Mouse (Mus musculus) cerebellum, adult 9-10 months (tissue): ENCODE data around the gene Arfgef3.
A peak's percentile ranks its signal among the peaks of the same experiment; 100 is the strongest.
"Not testable (repeated sequence)": the region's sequence is repeated elsewhere in the genome, so short reads cannot be mapped to it uniquely, and the experiment has no call there.

Experiments used
- DNase-seq: peaks from one replicate; pipeline ENCODE4 v3.0.0; 2022

Gene Arfgef3

GRCm38 (mm10) chr10:18680661-18681384 is 62.9 kb downstream of the Arfgef3 start:
- no peak for DNase-seq

DNA sequence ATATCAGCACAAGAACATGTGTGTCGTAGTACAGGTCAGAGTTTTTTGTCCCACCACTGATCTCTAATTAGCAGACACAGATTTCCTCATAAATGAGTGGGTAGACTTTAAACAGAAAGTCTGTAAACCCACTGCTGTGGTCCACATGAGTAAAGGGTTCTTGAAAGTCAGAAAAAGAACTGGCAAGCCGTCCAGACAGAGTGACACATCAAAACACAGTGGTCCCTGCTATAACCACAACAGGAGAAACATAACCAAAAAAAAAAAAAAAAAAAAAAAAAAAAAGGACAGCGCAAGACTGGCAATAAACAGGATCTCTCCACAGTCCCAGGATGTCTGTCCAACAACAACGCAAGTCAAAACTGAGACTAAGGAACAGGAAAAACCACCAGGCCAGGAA is 64.9 kb downstream of the Arfgef3 start:
- DNase-seq = no peak

GRCm38 (mm10) chr10:18664794-18665193 is 79.0 kb downstream of the Arfgef3 start:
- DNase-seq = no peak

GRCm38 (mm10) chr10:18664016-18664415 is 79.7 kb downstream of the Arfgef3 start:
- no peak for DNase-seq

DNA sequence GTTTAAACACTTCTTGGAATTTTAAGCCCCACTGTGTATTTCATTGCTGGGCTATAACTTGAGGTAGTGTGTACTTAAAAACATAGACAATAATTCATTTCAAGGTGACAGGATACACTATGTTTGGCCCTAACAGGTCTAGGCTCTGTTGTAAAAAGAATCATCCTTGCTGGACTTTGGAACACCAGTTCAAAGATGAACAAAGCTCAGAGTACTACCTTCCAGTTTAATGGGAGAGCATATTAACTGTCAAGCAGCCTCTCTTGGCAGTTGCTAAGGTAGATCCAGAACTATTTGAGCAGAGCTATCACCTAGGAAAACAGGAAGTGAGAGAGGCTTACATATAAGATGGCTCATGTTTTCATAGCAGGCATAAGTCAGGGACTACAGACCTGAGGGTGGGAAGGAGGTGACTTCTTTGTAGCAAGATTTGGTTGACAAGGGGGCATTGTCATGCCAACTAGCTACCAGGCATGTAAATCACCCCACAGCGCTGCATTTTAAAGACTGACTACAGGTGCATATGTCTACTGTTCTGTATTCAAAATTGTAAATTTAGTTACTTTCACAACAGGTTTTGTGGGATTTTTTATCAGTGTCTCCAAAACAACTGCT is 82.0 kb downstream of the Arfgef3 start:
- DNase-seq = no peak

GRCm38 (mm10) chr10:18660998-18661397 is 82.8 kb downstream of the Arfgef3 start:
- DNase-seq = no peak

DNA sequence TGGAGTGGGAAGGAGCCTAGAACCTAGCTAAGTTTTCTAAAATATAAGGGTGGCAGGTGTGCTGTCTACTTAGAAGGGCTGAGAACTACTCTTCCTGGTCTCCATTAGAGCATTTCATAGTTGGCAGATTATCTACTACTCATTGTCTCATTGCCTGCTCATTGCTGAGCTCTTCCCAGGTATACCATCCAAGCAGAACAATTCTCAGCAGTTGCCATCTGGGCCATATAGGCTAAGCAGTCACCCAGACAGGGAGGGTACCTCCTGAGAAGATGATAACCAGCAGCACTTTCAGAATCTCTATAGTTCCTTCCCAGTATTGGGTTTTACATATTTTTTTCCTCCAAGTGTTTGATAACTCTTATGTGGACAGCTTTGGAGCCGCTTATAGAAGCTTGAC is 86.2 kb downstream of the Arfgef3 start:
- DNase-seq = no peak

GRCm38 (mm10) chr10:18647069-18647468 is 96.7 kb downstream of the Arfgef3 start:
- DNase-seq = no peak

DNA sequence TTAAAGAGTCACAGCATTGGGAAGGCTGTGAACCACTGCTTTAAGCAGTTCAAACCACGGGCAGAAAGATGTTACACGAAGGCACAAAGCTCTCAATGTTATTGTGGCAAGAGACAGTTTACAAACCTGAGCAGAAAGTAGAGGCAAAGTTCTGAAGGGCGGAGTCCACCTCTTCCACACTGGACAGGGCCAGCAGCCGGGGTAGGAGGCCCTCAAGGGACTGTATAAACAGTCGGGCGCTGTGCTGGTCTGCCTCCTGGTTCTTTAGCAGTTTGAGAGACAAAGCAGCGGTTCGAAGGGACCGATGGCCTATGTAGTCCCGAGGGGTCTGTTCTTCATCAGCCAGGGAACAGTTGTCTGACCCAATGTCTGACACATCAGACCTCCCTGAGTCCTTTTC is 97.7 kb downstream of the Arfgef3 start:
- no peak for DNase-seq

- DNase-seq = no peak
Observed at GRCm38 (mm10) chr10:18644346-18644745, 99.4 kb downstream of the Arfgef3 start.

DNA sequence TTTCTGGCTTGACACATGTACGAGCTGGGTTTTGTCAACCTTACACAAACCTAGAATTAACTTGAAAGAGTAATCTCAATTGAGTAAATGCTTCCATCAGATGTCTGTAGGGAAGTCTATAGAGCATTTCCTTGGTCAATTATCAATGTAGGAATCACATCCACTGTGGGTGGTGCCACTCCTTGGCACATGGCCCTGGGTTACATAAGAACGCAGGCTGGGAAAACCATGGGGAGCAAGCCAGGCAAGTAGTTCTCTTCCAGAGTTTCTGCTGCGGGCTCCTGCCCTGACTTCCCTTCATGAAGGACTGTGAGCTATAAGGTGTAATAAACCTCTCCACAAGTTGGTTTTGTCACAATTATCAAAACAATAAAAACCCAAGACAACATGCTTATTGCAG is 100.2 kb downstream of the Arfgef3 start:
- peak; percentile 50 for DNase-seq

DNA sequence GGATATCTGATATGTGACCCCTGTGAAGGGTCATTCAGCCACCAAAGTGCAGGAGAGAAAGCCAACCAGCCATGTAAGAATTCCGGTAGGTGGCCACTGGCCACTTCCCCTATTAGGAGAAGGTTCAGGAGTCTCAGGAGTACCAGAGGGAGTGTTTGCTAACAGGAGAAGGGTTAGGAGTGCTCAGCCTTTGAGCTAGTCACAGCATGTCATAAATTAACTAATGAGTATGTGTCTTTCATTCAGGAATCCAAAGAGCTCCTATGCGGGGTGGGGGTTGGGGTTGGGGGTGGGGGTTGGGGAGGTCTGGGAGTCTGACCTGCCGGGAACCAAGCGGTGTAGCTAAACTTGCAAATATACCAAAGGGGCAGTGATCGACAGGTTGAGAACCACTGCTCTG is 100.9 kb downstream of the Arfgef3 start:
- no peak for DNase-seq

DNA sequence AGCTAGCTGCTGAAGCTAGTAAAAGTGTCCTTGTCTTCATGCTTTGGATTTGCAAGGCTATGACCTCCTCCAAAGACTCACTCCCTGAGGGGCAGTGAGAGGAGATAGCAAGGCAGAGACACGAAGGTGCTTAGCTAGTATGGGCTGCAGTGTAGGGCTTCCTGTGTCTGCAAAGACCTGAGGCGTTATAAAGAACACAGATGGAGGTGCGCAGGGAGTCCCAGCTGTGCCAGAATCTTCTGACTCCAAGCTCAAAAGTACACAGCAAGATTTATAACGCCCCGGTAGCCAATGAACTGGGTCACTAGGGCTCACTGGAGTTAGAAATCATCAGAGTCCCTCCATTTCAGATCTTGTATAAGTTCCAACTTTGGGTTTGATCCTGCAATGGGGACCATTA is 103.2 kb downstream of the Arfgef3 start:
- DNase-seq = no peak

GRCm38 (mm10) chr10:18635450-18635849 is 108.3 kb downstream of the Arfgef3 start:
- DNase-seq = no peak

GRCm38 (mm10) chr10:18634405-18634985 is 109.3 kb downstream of the Arfgef3 start:
- peak; percentile 46 for DNase-seq

- no peak for DNase-seq
Observed at GRCm38 (mm10) chr10:18630498-18630897, 113.3 kb downstream of the Arfgef3 start.

- no peak for DNase-seq
Observed at GRCm38 (mm10) chr10:18627530-18627929, 116.2 kb downstream of the Arfgef3 start.

- no peak for DNase-seq
Observed at GRCm38 (mm10) chr10:18612796-18613195, 131.0 kb downstream of the Arfgef3 start.

DNA sequence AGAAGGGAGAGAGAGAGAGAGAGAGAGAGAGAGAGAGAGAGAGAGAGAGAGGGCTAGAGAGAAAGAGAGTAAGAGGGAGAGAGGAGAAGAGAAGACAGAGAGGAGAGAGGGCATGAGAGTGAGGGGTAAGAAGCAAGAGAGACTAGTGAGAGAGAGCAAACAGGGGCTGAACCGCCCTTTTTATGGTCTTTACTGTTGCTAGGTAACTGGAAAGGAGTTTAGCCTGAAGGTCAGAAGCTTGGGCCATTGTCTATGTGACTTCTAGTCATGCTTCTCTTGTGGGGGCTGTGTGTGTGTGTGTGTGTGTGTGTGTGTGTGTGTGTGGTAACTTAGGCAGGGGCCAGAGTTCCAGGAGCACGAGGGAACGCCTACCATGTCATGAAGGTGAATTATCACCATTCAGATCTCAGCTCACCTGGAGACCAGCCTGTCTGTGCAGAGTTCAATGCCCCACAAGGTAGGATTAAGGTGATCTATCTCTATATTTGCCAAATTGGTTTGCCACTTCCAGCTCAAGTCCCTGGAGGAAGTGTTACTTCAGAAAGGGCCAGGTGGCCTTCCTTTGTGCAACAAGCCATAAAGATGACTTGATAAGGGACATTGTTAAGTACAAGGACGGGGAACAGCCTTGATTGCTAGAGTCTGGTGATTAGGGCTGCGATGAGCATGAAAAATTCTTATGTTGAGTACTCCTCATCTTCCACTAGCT is 138.8 kb downstream of the Arfgef3 start:
- DNase-seq = not testable (repeated sequence)

DNA sequence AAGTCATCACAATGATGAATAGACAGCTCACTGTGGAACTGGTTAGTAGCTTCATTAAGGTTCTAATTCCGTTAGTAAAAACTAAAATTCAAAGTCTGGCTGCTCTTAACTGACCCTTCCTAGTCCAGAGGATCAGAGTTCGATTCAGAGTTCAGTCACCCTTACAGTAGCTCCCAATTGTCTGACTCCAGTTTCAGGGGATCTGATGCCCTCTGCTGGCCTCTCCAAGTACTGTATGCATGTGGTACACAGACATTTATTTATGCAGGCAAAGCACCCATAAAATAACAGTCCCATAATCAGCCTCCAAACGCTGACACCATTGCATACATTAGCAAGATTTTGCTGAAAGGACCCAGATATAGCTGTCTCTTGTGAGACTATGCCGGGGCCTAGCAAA is 141.7 kb downstream of the Arfgef3 start:
- DNase-seq = peak; percentile 81

DNA sequence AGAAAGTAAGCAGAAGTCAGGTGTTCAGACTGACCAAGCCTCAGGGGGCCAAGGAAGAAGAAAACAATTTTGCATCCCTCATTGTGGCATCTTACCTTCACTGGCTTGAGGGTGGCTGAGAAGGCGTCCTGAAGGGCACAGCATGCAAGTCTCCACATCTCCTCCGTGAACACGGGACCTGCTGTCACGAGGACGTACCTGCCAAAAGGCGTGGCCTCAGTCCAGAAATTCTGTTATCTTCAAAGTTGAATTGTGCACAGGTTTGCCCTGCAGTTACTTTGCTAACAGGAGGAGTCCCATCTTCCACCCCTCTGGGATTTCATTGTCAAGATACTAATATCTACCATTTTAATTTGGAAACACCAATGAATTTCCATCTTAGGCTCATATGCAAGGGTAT is 146.1 kb downstream of the Arfgef3 start:
- peak; percentile 15 for DNase-seq

- DNase-seq = no peak
Observed at GRCm38 (mm10) chr10:18589455-18589854, 154.3 kb downstream of the Arfgef3 start.

DNA sequence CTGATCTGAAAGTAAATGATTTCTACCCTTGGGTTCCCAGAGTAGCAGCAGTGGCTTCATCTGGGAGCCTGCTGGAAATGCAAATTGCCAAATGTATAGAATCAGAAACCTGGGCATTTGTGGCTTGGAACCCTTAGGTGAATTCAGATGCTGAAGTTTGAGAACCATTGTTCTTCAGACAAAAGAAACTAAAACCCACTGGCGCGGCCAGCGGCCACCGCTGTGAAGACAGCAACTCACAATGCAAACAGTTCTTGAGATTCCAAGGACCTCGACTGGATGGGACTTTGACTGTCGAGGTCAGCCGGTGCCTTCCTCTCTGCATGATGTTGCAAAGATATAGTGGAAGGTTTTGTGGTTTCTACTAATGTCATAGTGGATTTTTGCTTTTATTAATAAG is 159.6 kb downstream of the Arfgef3 start:
- DNase-seq = no peak

DNA sequence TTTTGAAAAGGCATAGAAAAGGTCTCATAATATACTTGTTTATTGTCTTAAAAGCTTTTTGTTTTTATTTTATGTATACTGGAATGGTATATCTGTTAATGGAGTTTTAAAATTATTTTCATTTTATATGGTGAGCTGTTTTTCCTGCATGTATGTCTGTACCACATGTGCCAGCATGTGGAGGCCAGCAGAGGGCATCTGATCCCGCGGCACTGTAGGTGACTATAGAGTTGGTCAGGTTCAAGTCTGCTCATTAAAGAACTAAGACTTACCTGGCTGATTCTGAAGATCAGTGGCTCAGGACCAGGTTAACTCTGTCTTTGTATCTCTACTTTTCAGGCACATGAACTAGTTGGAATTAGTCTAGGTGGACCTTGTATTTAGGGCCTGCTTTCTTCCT is 171.2 kb downstream of the Arfgef3 start:
- no peak for DNase-seq
